Mouse (Mus musculus) ES-Bruce4 (cell line): ENCODE measurements around the gene Icam1.

Experiments
- CTCF ChIP-seq: IDR thresholded peaks from one replicate; pipeline ENCODE4 v1.8.1; 2011; ENCODE audit warnings: low read depth, low read length
- EP300 ChIP-seq: IDR thresholded peaks from 2 replicates; pipeline ENCODE4 v1.6.1; 2011; ENCODE audit warnings: low read depth, low read length; ENCODE audit not compliant: insufficient read depth
- POLR2A ChIP-seq: IDR thresholded peaks from one replicate; pipeline ENCODE4 v1.8.1; 2011; ENCODE audit warnings: low read length; ENCODE audit not compliant: insufficient read depth

- no peak for TF ChIP-seq POLR2A
- no peak for TF ChIP-seq CTCF
- TF ChIP-seq EP300: no peak
Observed at GRCm38 (mm10) chr9:20972141-20972992, 43.4 kb upstream of the Icam1 start.
